Mouse (Mus musculus) megakaryocyte, embryonic 14.5 days (primary cell): ENCODE results near the gene AI481877. TPM values are rescaled to one million over a fixed set of nuclear protein-coding genes. Genes with fewer than 3 reads are reported as not detected.

Experiments used
- H3K27me3 ChIP-seq: replicated peaks from 2 replicates; pipeline ENCODE3; 2012; ENCODE audit warnings: inconsistent platforms
- H3K36me3 ChIP-seq: replicated peaks from 2 replicates; pipeline ENCODE3; 2012; ENCODE audit warnings: low read length, inconsistent platforms, mixed read lengths
- H3K4me1 ChIP-seq: 2 replicates; pipeline ENCODE4 v1.6.1; 2012; ENCODE audit warnings: inconsistent platforms
- H3K4me3 ChIP-seq: replicated peaks from 2 replicates; pipeline ENCODE3; 2012; ENCODE audit warnings: moderate library complexity, mild to moderate bottlenecking, inconsistent platforms
- H3K9me3 ChIP-seq: 2 replicates; pipeline ENCODE4 v1.6.1; 2012; ENCODE audit warnings: inconsistent platforms
- FLI1 ChIP-seq: IDR thresholded peaks from 2 replicates; pipeline ENCODE4 v1.6.1; 2012; ENCODE audit warnings: low read length, inconsistent platforms, mixed read lengths
- GATA1 ChIP-seq: IDR thresholded peaks from 3 replicates; pipeline ENCODE4 v1.6.1; 2012; ENCODE audit warnings: mixed read lengths, low read length, inconsistent platforms, borderline replicate concordance
- polyA plus RNA-seq: library from polyadenylated mRNA; stranded (reverse); fragments of >175 nt; gene quantifications from 2 replicates; pipeline ENCODE4 v1.2.3, GENCODE M21; 2012; ENCODE audit warnings: low replicate concordance; ENCODE audit not compliant: insufficient read depth

AI481877 gene
- polyA plus RNA-seq, 1 experiment = not detected

GRCm38 (mm10) chr4:59007974-59008373 is 130.8 kb downstream of the AI481877 start:
- H3K27me3 ChIP-seq = no peaks in the 10 kb centered on the region
- no peak overlapping the region for H3K4me3 ChIP-seq
- peaks cover 61% of the 10 kb centered on the region for H3K4me1 ChIP-seq
- TF ChIP-seq FLI1 (no peak), GATA1 (no peak)
- no peaks in the 10 kb centered on the region for H3K9me3 ChIP-seq
- H3K36me3 ChIP-seq = no peaks in the 10 kb centered on the region

GRCm38 (mm10) chr4:59007016-59007415 is 131.8 kb downstream of the AI481877 start:
- TF ChIP-seq GATA1 (no peak), FLI1 (no peak)
- H3K36me3 ChIP-seq = no peaks in the 10 kb centered on the region
- no peaks in the 10 kb centered on the region for H3K9me3 ChIP-seq
- H3K27me3 ChIP-seq = no peaks in the 10 kb centered on the region
- no peak overlapping the region for H3K4me3 ChIP-seq
- peaks cover 67% of the 10 kb centered on the region for H3K4me1 ChIP-seq

DNA sequence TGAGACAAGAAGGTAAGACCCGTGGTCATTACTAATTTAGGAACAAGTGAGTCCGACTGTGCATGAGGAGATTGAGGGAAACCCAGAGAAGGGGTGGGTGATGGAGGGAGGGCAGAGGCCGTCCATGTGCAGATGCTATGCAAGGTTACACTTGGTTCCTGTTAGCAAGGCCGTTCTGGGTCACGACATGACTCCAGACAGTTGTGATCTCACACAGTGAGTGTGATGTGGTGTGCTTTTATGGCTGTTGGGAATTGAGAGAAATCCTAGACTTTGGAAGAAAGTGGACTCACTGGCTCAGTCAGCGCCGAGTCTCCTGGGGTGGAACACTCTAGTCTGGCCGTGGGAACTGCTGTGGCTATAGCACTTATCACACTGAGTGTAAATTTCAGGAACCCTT is 132.6 kb downstream of the AI481877 start:
- peak overlapping the region; percentile 50 for H3K4me3 ChIP-seq
- H3K9me3 ChIP-seq = no peaks in the 10 kb centered on the region
- no peaks in the 10 kb centered on the region for H3K36me3 ChIP-seq
- peaks cover 63% of the 10 kb centered on the region for H3K4me1 ChIP-seq
- TF ChIP-seq FLI1 (no peak), GATA1 (no peak)
- H3K27me3 ChIP-seq = no peaks in the 10 kb centered on the region

GRCm38 (mm10) chr4:59003806-59004200 is 135.0 kb downstream of the AI481877 start:
- TF ChIP-seq GATA1 = no peak
- H3K4me1 ChIP-seq = peaks cover 54% of the 10 kb centered on the region
- H3K36me3 ChIP-seq = no peaks in the 10 kb centered on the region

GRCm38 (mm10) chr4:59002948-59003805 is 135.6 kb downstream of the AI481877 start, which contains the start of gene Gm20503:
Gene Gm20503 (plus strand): TSS chr4:59003210.
- no peaks in the 10 kb centered on the region for H3K9me3 ChIP-seq
- peaks cover 3% of the 10 kb centered on the region for H3K27me3 ChIP-seq
- H3K36me3 ChIP-seq = no peaks in the 10 kb centered on the region
- peak within 1 kb of the TSS; percentile 93 for H3K4me3 ChIP-seq
- H3K4me1 ChIP-seq = peaks cover 50% of the 10 kb centered on the region
- no peak for TF ChIP-seq FLI1
- no peak for TF ChIP-seq GATA1

More at GRCm38 (mm10) chr4:59003806-59004200, 135.0 kb downstream of the AI481877 start:
- H3K4me3 ChIP-seq = peak overlapping the region; percentile 93
- no peaks in the 10 kb centered on the region for H3K9me3 ChIP-seq
- H3K27me3 ChIP-seq = no peaks in the 10 kb centered on the region

DNA sequence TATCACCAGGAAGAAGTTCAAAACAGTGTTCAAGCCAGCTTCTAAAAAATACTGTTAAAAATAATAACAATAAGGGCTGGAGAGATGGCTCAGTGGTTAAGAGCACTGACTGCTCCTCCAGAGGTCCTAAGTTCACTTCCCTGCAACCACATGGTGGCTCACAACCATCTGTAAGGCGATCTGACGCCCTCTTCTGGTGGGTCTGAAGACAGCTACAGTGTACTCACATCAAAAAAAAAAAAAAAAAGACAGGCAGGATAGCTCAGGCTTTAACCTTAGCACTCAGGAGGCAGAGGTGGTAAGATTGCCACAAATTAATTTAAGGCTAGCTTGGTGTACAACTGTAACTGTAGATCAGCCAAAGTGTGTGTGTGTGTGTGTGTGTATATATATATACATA is 138.2 kb downstream of the AI481877 start:
- no peaks in the 10 kb centered on the region for H3K9me3 ChIP-seq
- peaks cover 9% of the 10 kb centered on the region for H3K27me3 ChIP-seq
- no peak overlapping the region for H3K4me3 ChIP-seq
- H3K36me3 ChIP-seq = no peaks in the 10 kb centered on the region
- peaks cover 36% of the 10 kb centered on the region for H3K4me1 ChIP-seq
- no peak for TF ChIP-seq GATA1
- TF ChIP-seq FLI1 = no peak

DNA sequence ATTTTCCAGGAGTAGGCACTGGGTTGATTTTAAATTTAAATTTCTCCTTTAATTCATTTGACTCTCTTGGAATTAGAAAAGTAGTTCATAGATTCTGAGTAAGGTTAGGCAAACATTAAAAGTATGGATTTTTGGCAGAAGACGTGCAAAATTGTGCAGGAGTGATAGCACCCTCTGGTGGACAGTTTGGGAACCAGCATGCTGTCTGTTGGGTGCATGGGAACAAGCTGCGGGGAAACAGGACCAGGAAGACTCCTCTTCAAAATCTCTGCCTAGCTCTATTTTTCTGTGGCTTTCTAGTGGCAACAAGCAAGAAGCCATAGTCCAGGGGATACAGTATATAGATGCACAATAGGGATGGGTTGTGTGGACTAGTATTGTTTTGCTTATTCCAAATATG is 139.1 kb downstream of the AI481877 start:
- Histone ChIP-seq H3K9me3 (no peaks in the 10 kb centered on the region), H3K4me1 (peaks cover 37% of the 10 kb centered on the region), H3K4me3 (no peak overlapping the region), H3K36me3 (no peaks in the 10 kb centered on the region), H3K27me3 (peaks cover 17% of the 10 kb centered on the region)
- TF ChIP-seq GATA1 = no peak
- TF ChIP-seq FLI1 = no peak

- Histone ChIP-seq H3K4me1 (peaks cover 27% of the 10 kb centered on the region), H3K9me3 (no peaks in the 10 kb centered on the region), H3K36me3 (no peaks in the 10 kb centered on the region), H3K4me3 (no peak overlapping the region), H3K27me3 (peaks cover 25% of the 10 kb centered on the region)
- TF ChIP-seq FLI1 = no peak
- TF ChIP-seq GATA1 = no peak
These were observed 140.1 kb downstream of the AI481877 start for GRCm38 (mm10) chr4:58998688-58999087.

- no peak overlapping the region for H3K4me3 ChIP-seq
- H3K36me3 ChIP-seq = no peaks in the 10 kb centered on the region
- H3K4me1 ChIP-seq = peaks cover 23% of the 10 kb centered on the region
- TF ChIP-seq GATA1 = no peak
- no peak for TF ChIP-seq FLI1
- peaks cover 40% of the 10 kb centered on the region for H3K27me3 ChIP-seq
- no peaks in the 10 kb centered on the region for H3K9me3 ChIP-seq
These were observed 141.7 kb downstream of the AI481877 start for GRCm38 (mm10) chr4:58997081-58997480.

- Histone ChIP-seq H3K4me1 (peaks cover 34% of the 10 kb centered on the region), H3K27me3 (peaks cover 42% of the 10 kb centered on the region), H3K36me3 (no peaks in the 10 kb centered on the region), H3K4me3 (no peak overlapping the region), H3K9me3 (no peaks in the 10 kb centered on the region)
- TF ChIP-seq FLI1 (no peak), GATA1 (no peak)
These were observed 143.5 kb downstream of the AI481877 start for GRCm38 (mm10) chr4:58995251-58995693.
